Mouse (Mus musculus) hindbrain, embryonic 16.5 days (tissue): ENCODE results near the gene Ldlrad1. TPM values are rescaled to one million over a fixed set of nuclear protein-coding genes. Genes with fewer than 3 reads are reported as not detected.

ENCODE experiments used
- polyA plus RNA-seq: library from polyadenylated mRNA; unstranded; fragments of >200 nt; fragmentation: Nextera tagmentation; extraction: Ambion mirVana; gene quantifications from 2 replicates; pipeline ENCODE4 v1.2.1, GENCODE M21; 2015

The Ldlrad1 gene
- polyA plus RNA-seq, 1 experiment from 2014 or later = not detected

Other genes with a start within 250 kb of the Ldlrad1 start
- gene Mrpl37, start 142.3 kb upstream of the Ldlrad1 start, polyA plus RNA-seq = 83.2 and 86.8 TPM in 2 replicates
- 4.4 and 4.7 TPM in 2 replicates for gene Cyb5rl, start 142.2 kb upstream of the Ldlrad1 start, polyA plus RNA-seq
- 0.08 TPM in 1 of 2 replicates, not detected in the other for gene Cdcp2, start 112.3 kb upstream of the Ldlrad1 start, polyA plus RNA-seq
- gene Tmem59, start 30.8 kb upstream of the Ldlrad1 start, polyA plus RNA-seq = 383 and 394 TPM in 2 replicates
- 16.5 and 26.4 TPM in 2 replicates for gene Tceanc2, start 30.1 kb upstream of the Ldlrad1 start, polyA plus RNA-seq
- 52.1 and 54.7 TPM in 2 replicates for gene Lrrc42, start 44.4 kb downstream of the Ldlrad1 start, polyA plus RNA-seq
- gene Hspb11, start 44.4 kb downstream of the Ldlrad1 start, polyA plus RNA-seq = 31.1 and 36.8 TPM in 2 replicates
- gene Dio1, start 98.0 kb downstream of the Ldlrad1 start, polyA plus RNA-seq = not detected in 2 replicates
- gene Yipf1, start 105.2 kb downstream of the Ldlrad1 start, polyA plus RNA-seq = 66.0 and 66.1 TPM in 2 replicates
- 18.2 and 21.1 TPM in 2 replicates for gene Ndc1, start 158.6 kb downstream of the Ldlrad1 start, polyA plus RNA-seq
- gene Glis1, start 225.4 kb downstream of the Ldlrad1 start, polyA plus RNA-seq = 1.3 and 2.4 TPM in 2 replicates